Mouse (Mus musculus) myocyte (in vitro differentiated cells): ENCODE results near the gene Abhd6.

Source experiments
- POLR2A ChIP-seq: IDR thresholded peaks from one replicate; pipeline ENCODE4 v1.6.1; 2011; ENCODE audit warnings: low read depth, mild to moderate bottlenecking, control low read depth, moderate library complexity; ENCODE audit not compliant: insufficient read length
- SRF ChIP-seq: IDR thresholded peaks from one replicate; pipeline ENCODE4 v1.6.1; 2011; ENCODE audit warnings: low read depth; ENCODE audit not compliant: control insufficient read depth, insufficient read length
- USF1 ChIP-seq: IDR thresholded peaks from one replicate; pipeline ENCODE4 v1.6.1; 2011; ENCODE audit warnings: low read depth, mild to moderate bottlenecking, control low read depth, moderate library complexity

- TF ChIP-seq SRF (no peak), USF1 (no peak), POLR2A (peak; percentile 66)
These were observed 95.4 kb downstream of the Abhd6 start, which contains the start of gene Pxk for GRCm38 (mm10) chr14:8097978-8098686.
